ENCODE assay signal across 18 mouse cellular contexts in the genomic region with DNA sequence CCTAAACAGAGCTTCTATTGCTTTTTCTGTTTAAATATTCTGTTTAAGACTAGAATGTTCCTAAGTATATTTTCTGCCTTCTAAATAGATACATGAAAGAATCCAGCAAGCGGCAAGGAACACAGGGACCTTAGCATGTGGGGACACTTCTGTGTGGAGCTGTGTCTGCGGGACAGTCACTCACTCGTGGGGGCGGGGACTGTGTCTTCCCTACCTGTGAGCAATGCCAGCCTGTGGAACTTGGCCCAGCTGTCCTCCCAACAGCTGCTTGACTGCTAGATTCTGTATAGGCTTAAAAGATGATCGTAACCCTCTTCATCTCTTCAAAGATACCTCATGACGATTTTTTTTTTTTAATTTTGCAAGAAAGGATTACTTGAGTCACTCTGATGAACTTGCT.
A peak's percentile ranks its signal among the peaks of the same experiment; 100 is the strongest.
DNase-seq lines count a peak whose midpoint lies in the region; ATAC-seq and TF ChIP-seq lines count a peak whose summit lies in the region.
"Had no signal": no experiment of that assay in that cellular context is flagged by ENCODE, and none has a peak within 500 bp of the region (broad histone marks: within the 10 kb centered on the region; RNA-seq: fewer than 3 reads in every experiment).

No protein-coding gene starts in this region.

- intact Hi-C loops in heart, adult 2 months (cut with DNase I), result no loop called here
- intact Hi-C loops in left cerebral cortex, postnatal 4 days (cut with DNase I), result no loop called here

- no peaks in the 10 kb centered on the region for H3K79me2 ChIP-seq in heart, adult 2 months (replicated peaks; ENCODE audit: control insufficient read depth, insufficient read depth, low read length)

- H3K4me2 ChIP-seq in lung, postnatal 0 days (replicated peaks; ENCODE audit: low read depth, low read length), result no peak overlapping the region
- H3K4me2 ChIP-seq: heart, embryonic 13.5 days; hindbrain, embryonic 12.5 days had no signal

- no peaks in the 10 kb centered on the region for H3K27me3 ChIP-seq in lung, postnatal 0 days (replicated peaks; ENCODE audit: insufficient read depth, low read length)
- H3K27me3 ChIP-seq in heart, adult 2 months (ENCODE audit: control insufficient read depth, insufficient read depth, low read length), result no peaks in the 10 kb centered on the region
- H3K27me3 ChIP-seq: heart, embryonic 13.5 days; hindbrain, embryonic 12.5 days; Patski had no signal

- 88% methylated on average over 6 of the region's 6 CpGs for WGBS in lung, postnatal 0 days
- 94% methylated on average over 6 of the region's 6 CpGs for WGBS in heart, adult 2 months

- H3K27ac ChIP-seq in lung, postnatal 0 days (ENCODE audit: low read length), result peak overlapping the region; percentile 82
- no peak overlapping the region for H3K27ac ChIP-seq in heart, adult 2 months
- H3K27ac ChIP-seq: gastrocnemius, adult 2 months; heart, embryonic 13.5 days; hindbrain, embryonic 12.5 days had no signal

- no peak for DNase-seq in frontal cortex, postnatal 25 days (ENCODE audit: low spot score in 2 of 2)
- DNase-seq in lung, postnatal 0 days (ENCODE audit: low spot score), result no peak
- DNase-seq in lung, postnatal 25 days (ENCODE audit: low spot score), result no peak
- DNase-seq in thymus, postnatal 14 days, result peak; percentile 69
- no peak for DNase-seq in heart, adult 2 months
- DNase-seq in left cerebral cortex, postnatal 4 days, result no peak
- DNase-seq in cerebellum, adult 9-10 months, result no peak
- DNase-seq: adrenal gland, adult 2 months; adrenal gland, postnatal 25 days; gastrocnemius, adult 2 months; gastrocnemius, postnatal 25 days; heart, postnatal 4 days had no signal

- no peaks in the 10 kb centered on the region for H3K9me3 ChIP-seq in lung, postnatal 0 days (ENCODE audit: low read length)
- H3K9me3 ChIP-seq: heart, embryonic 13.5 days; hindbrain, embryonic 12.5 days had no signal

- H3K4me1 ChIP-seq in lung, postnatal 0 days (ENCODE audit: insufficient read depth, low read depth, low read length), result no peaks in the 10 kb centered on the region
- H3K4me1 ChIP-seq in heart, adult 2 months (ENCODE audit: control insufficient read depth, insufficient read depth, low read length), result no peaks in the 10 kb centered on the region

- ATAC-seq in frontal cortex, adult (ENCODE audit: low TSS enrichment), result 0 out of 2 replicates have a peak, but pooled peaks have one; percentile 8
- ATAC-seq in lung, postnatal 0 days, result no peak
- ATAC-seq: activated CD4-positive, CD25-positive, alpha-beta regulatory T cell, adult 4 months; forebrain, embryonic 16.5 days; Patski had no signal

- no peak for TF ChIP-seq CTCF in lung, postnatal 0 days (IDR thresholded peaks at IDR 0.05)
- TF ChIP-seq CTCF in heart, adult 2 months (IDR thresholded peaks at IDR 0.05), result no peak

- no peak overlapping the region for H3K9ac ChIP-seq in lung, postnatal 0 days (replicated peaks; ENCODE audit: low read depth)
- no peak overlapping the region for H3K9ac ChIP-seq in heart, adult 2 months (ENCODE audit: low read depth, low read length)
- H3K9ac ChIP-seq: heart, embryonic 13.5 days; hindbrain, embryonic 12.5 days had no signal

- no peaks in the 10 kb centered on the region for H3K36me3 ChIP-seq in lung, postnatal 0 days (ENCODE audit: insufficient read depth, low read length)
- no peaks in the 10 kb centered on the region for H3K36me3 ChIP-seq in heart, adult 2 months (ENCODE audit: control insufficient read depth, insufficient read depth, low read length)

- TF ChIP-seq POLR2A in heart, adult 2 months (IDR thresholded peaks at IDR 0.05; ENCODE audit: insufficient read depth, low read depth, low read length), result no peak

- no peak for TF ChIP-seq EP300 in lung, postnatal 0 days (IDR thresholded peaks at IDR 0.05)
- no peak for TF ChIP-seq EP300 in heart, adult 2 months (IDR thresholded peaks at IDR 0.05; ENCODE audit: insufficient read depth, low read depth, low read length)

- H3K4me3 ChIP-seq in lung, postnatal 0 days (ENCODE audit: low read depth, low read length), result no peak overlapping the region
- no peak overlapping the region for H3K4me3 ChIP-seq in heart, adult 2 months
- H3K4me3 ChIP-seq: gastrocnemius, adult 2 months; heart, embryonic 13.5 days; hindbrain, embryonic 12.5 days had no signal
